Mouse (Mus musculus): ENCODE data around the gene Xirp2. TPM values are rescaled to one million over a fixed set of nuclear protein-coding genes. Genes with fewer than 3 reads are reported as not detected.
A peak's percentile ranks its signal among the peaks of the same experiment; 100 is the strongest.

Xirp2 gene
- total and polyA plus RNA-seq, 3 experiments, result not detected

DNA sequence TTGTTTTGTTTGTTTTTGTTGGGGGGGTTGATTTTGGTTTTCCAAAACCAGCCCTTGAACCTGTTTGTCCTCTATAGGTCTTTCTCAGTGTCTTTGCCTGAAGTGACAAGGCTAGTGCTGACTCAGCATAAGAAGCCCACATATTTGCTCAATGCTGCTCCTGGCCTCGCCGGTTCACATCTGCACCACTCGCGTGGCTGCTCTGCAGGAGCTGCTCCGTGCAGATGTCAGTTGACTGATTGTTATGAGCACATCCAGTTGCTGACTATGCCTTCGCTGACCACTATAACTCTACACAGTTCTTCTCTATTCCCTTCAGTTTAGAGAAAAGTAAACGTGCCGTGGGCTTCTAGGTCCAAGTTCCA, 43.3 kb downstream of the Xirp2 start:
- 0 out of 2 replicates have a peak, but pooled peaks have one; percentile 26 for TF ChIP-seq MAFK (IDR thresholded peaks at IDR 0.05; ENCODE audit: insufficient replicate concordance, low read length)
- TF ChIP-seq E2F4 (IDR thresholded peaks at IDR 0.05; ENCODE audit: insufficient replicate concordance, low read depth, low read length), result no peak
- peaks cover 36% of the 10 kb centered on the region for H3K9me3 ChIP-seq (replicated peaks; ENCODE audit: low read length)
- in situ Hi-C loops (cut with MboI; ENCODE audit: low pct_ligation_motif_present, low pct_unique_long_range_greater_than_20kb, low sequenced_read_pairs), result no loop called here
- no peak overlapping the region for H3K9ac ChIP-seq (ENCODE audit: insufficient read depth, low read depth)
- no peaks in the 10 kb centered on the region for H3K79me2 ChIP-seq (replicated peaks; ENCODE audit: control insufficient read depth, extremely low read depth, insufficient read depth, poor library complexity, severe bottlenecking)
- H3K4me2 ChIP-seq (ENCODE audit: insufficient read depth, low read depth, poor library complexity, severe bottlenecking), result no peak overlapping the region
- dilution Hi-C loops (cut with MboI; ENCODE audit: extremely low pct_ligation_motif_present, extremely low pct_unique_long_range_greater_than_20kb, low sequenced_read_pairs), result no loop called here
- no peaks in the 10 kb centered on the region for H3K4me1 ChIP-seq (ENCODE audit: control insufficient read depth in 1 of 2, insufficient read depth in 2 of 2)
- H3K4me3 ChIP-seq (replicated peaks in 1 of 3; ENCODE audit: low read depth in 2 of 3, low read length in 2 of 3, poor library complexity in 1 of 3), result no peak overlapping the region
- no peak overlapping the region for H3K27ac ChIP-seq (ENCODE audit: insufficient read depth, low read depth)
- H3K36me3 ChIP-seq (replicated peaks in 1 of 2; ENCODE audit: control insufficient read depth in 1 of 2, insufficient read depth in 1 of 2, low read length in 1 of 2), result no peaks in the 10 kb centered on the region
- DNase-seq (ENCODE audit: extremely low read depth), result no peak
- no peaks in the 10 kb centered on the region for H3K27me3 ChIP-seq (replicated peaks)

DNA sequence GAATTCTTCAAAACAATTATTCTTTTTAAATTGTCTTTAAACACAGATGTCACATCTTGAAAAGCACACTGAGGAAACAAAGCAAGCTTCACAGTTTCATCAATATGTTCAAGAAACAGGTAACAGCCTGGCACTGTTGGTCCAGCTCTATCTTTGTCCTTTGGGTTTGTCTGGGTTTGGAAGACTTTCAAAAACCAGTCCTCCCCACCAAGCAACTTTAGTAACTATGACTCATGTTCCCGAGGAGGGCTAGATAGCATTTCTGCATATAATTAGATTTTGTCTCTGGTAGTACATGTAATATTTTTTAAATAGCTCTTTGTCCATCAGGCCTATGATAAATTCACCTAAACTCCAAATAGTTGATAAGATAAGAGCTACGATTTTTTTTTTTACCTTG, 59.7 kb downstream of the Xirp2 start:
- no peaks in the 10 kb centered on the region for H3K27me3 ChIP-seq (replicated peaks)
- no peak overlapping the region for H3K4me2 ChIP-seq (ENCODE audit: insufficient read depth, low read depth, poor library complexity, severe bottlenecking)
- peaks cover 40% of the 10 kb centered on the region for H3K9me3 ChIP-seq (replicated peaks; ENCODE audit: low read length)
- H3K27ac ChIP-seq (ENCODE audit: insufficient read depth, low read depth), result no peak overlapping the region
- no peak overlapping the region for H3K4me3 ChIP-seq (replicated peaks in 1 of 3; ENCODE audit: low read depth in 2 of 3, low read length in 2 of 3, poor library complexity in 1 of 3)
- in situ Hi-C loops (cut with MboI; ENCODE audit: low pct_ligation_motif_present, low pct_unique_long_range_greater_than_20kb, low sequenced_read_pairs) (no loop called here), dilution Hi-C loops (cut with MboI; ENCODE audit: extremely low pct_ligation_motif_present, extremely low pct_unique_long_range_greater_than_20kb, low sequenced_read_pairs) (no loop called here)
- H3K79me2 ChIP-seq (replicated peaks; ENCODE audit: control insufficient read depth, extremely low read depth, insufficient read depth, poor library complexity, severe bottlenecking), result no peaks in the 10 kb centered on the region
- no peak for TF ChIP-seq TBP (conservative IDR thresholded peaks at IDR 0.05; ENCODE audit: low read depth, low read length)
- TF ChIP-seq MXI1 (IDR thresholded peaks at IDR 0.05; ENCODE audit: low read depth, low read length), result no peak
- TF ChIP-seq UBTF (IDR thresholded peaks at IDR 0.05; ENCODE audit: low read depth, low read length), result no peak
- no peak for TF ChIP-seq NRF1 (IDR thresholded peaks at IDR 0.05; ENCODE audit: low read depth, low read length)
- TF ChIP-seq RCOR1 (conservative IDR thresholded peaks at IDR 0.05; ENCODE audit: low read depth, low read length), result no peak
- TF ChIP-seq SIN3A (IDR thresholded peaks at IDR 0.05; ENCODE audit: low read length), result no peak
- TF ChIP-seq MYC (IDR thresholded peaks at IDR 0.05; ENCODE audit: low read depth, low read length), result no peak
- no peak overlapping the region for H3K9ac ChIP-seq (ENCODE audit: insufficient read depth, low read depth)
- no peak for DNase-seq (ENCODE audit: extremely low read depth)
- no peaks in the 10 kb centered on the region for H3K36me3 ChIP-seq (replicated peaks in 1 of 2; ENCODE audit: control insufficient read depth in 1 of 2, insufficient read depth in 1 of 2, low read length in 1 of 2)
- H3K4me1 ChIP-seq (ENCODE audit: control insufficient read depth in 1 of 2, insufficient read depth in 2 of 2), result no peaks in the 10 kb centered on the region

- Histone ChIP-seq H3K79me2 (replicated peaks; ENCODE audit: control insufficient read depth, extremely low read depth, insufficient read depth, poor library complexity, severe bottlenecking) (no peaks in the 10 kb centered on the region), H3K4me3 (replicated peaks in 1 of 3; ENCODE audit: low read depth in 2 of 3, low read length in 2 of 3, poor library complexity in 1 of 3) (no peak overlapping the region), H3K4me2 (ENCODE audit: insufficient read depth, low read depth, poor library complexity, severe bottlenecking) (no peak overlapping the region), H3K36me3 (replicated peaks in 1 of 2; ENCODE audit: control insufficient read depth in 1 of 2, insufficient read depth in 1 of 2, low read length in 1 of 2) (no peaks in the 10 kb centered on the region), H3K27me3 (replicated peaks) (no peaks in the 10 kb centered on the region), H3K4me1 (ENCODE audit: control insufficient read depth in 1 of 2, insufficient read depth in 2 of 2) (no peaks in the 10 kb centered on the region), H3K9me3 (replicated peaks; ENCODE audit: low read length) (peaks cover 78% of the 10 kb centered on the region), H3K27ac (ENCODE audit: insufficient read depth, low read depth) (no peak overlapping the region), H3K9ac (ENCODE audit: insufficient read depth, low read depth) (no peak overlapping the region)
- no peak for TF ChIP-seq MYC (IDR thresholded peaks at IDR 0.05; ENCODE audit: low read depth, low read length)
- no peak for TF ChIP-seq CTCF (conservative IDR thresholded peaks at IDR 0.05 in 1 of 2, IDR thresholded peaks at IDR 0.05 in 1 of 2; ENCODE audit: low read depth in 2 of 2, low read length in 2 of 2)
- no peak for TF ChIP-seq RAD21 (IDR thresholded peaks at IDR 0.05; ENCODE audit: low read depth, low read length)
- no peak for TF ChIP-seq ETS1 (conservative IDR thresholded peaks at IDR 0.05; ENCODE audit: low read depth, low read length)
- TF ChIP-seq MAZ (IDR thresholded peaks at IDR 0.05; ENCODE audit: low read depth, low read length), result no peak
- TF ChIP-seq UBTF (IDR thresholded peaks at IDR 0.05; ENCODE audit: low read depth, low read length), result no peak
- no peak for TF ChIP-seq ZNF384 (IDR thresholded peaks at IDR 0.05; ENCODE audit: low read depth, low read length)
- no peak for TF ChIP-seq TBP (conservative IDR thresholded peaks at IDR 0.05; ENCODE audit: low read depth, low read length)
- no peak for TF ChIP-seq EP300 (IDR thresholded peaks at IDR 0.05; ENCODE audit: low read length)
- TF ChIP-seq NELFE (IDR thresholded peaks at IDR 0.05; ENCODE audit: low read depth, low read length), result no peak
- TF ChIP-seq MEF2A (IDR thresholded peaks at IDR 0.05; ENCODE audit: borderline replicate concordance, low read depth, low read length), result no peak
- no peak for TF ChIP-seq POLR2AphosphoS2 (IDR thresholded peaks at IDR 0.05; ENCODE audit: low read depth, low read length)
- TF ChIP-seq IRF4 (IDR thresholded peaks at IDR 0.05; ENCODE audit: low read depth, low read length), result no peak
- TF ChIP-seq CHD1 (IDR thresholded peaks at IDR 0.05; ENCODE audit: low read depth, low read length), result no peak
- no peak for TF ChIP-seq PAX5 (IDR thresholded peaks at IDR 0.05; ENCODE audit: low read length)
- TF ChIP-seq TCF12 (IDR thresholded peaks at IDR 0.05; ENCODE audit: low read depth, low read length), result no peak
- TF ChIP-seq ZC3H11A (IDR thresholded peaks at IDR 0.05; ENCODE audit: low read depth, low read length), result no peak
- TF ChIP-seq SIN3A (IDR thresholded peaks at IDR 0.05; ENCODE audit: low read length), result no peak
- dilution Hi-C loops (cut with MboI; ENCODE audit: extremely low pct_ligation_motif_present, extremely low pct_unique_long_range_greater_than_20kb, low sequenced_read_pairs), result no loop called here
- in situ Hi-C loops (cut with MboI; ENCODE audit: low pct_ligation_motif_present, low pct_unique_long_range_greater_than_20kb, low sequenced_read_pairs), result no loop called here
- no peak for DNase-seq (ENCODE audit: extremely low read depth)
These were observed 70.6 kb downstream of the Xirp2 start for GRCm38 (mm10) chr2:67516405-67516804.
